Mouse (Mus musculus) kidney, adult 2 months (tissue): ENCODE data around the gene Cd27. TPM values are rescaled to one million over a fixed set of nuclear protein-coding genes. Genes with fewer than 3 reads are reported as not detected.

Experiments used
- DNase-seq: peaks from one replicate; pipeline ENCODE4 v3.0.0; 2021
- H3K27ac ChIP-seq: fragments of 200-500 bp; 2 replicates; pipeline ENCODE4 v1.5.1; 2012; ENCODE audit warnings: low read depth, low read length, control low read depth, inconsistent platforms; ENCODE audit not compliant: insufficient read depth
- H3K27me3 ChIP-seq: fragments of 200-500 bp; replicated peaks from 2 replicates; pipeline ENCODE4 v1.6.1; 2012; ENCODE audit warnings: mild to moderate bottlenecking, moderate library complexity, low read length, inconsistent platforms; ENCODE audit not compliant: control insufficient read depth, insufficient read depth
- H3K36me3 ChIP-seq: fragments of 200-500 bp; 2 replicates; pipeline ENCODE4 v1.6.1; 2012; ENCODE audit warnings: mild to moderate bottlenecking, moderate library complexity, low read length, inconsistent platforms; ENCODE audit not compliant: control insufficient read depth, insufficient read depth
- H3K4me1 ChIP-seq: fragments of 200-500 bp; 2 replicates; pipeline ENCODE4 v1.6.1; 2011; ENCODE audit warnings: low read length; ENCODE audit not compliant: control insufficient read depth, insufficient read depth
- H3K4me3 ChIP-seq: fragments of 200-500 bp; 2 replicates; pipeline ENCODE4 v1.5.1; 2011; ENCODE audit warnings: mild to moderate bottlenecking, low read depth, low read length, control low read depth; ENCODE audit not compliant: insufficient read depth
- CTCF ChIP-seq: fragments of 200-500 bp; conservative IDR thresholded peaks from 2 replicates; pipeline ENCODE4 v1.5.1; 2011; ENCODE audit warnings: low read depth, mild to moderate bottlenecking, control low read depth, low read length, moderate library complexity, mixed read lengths; ENCODE audit not compliant: insufficient read depth, insufficient read length
- POLR2A ChIP-seq: fragments of 200-500 bp; IDR thresholded peaks from one replicate; pipeline ENCODE4 v1.6.1; 2011; ENCODE audit warnings: low read depth, low read length, control low read depth
- WGBS: fragments of 180-500 bp; shearing (Covaris S2); methylation state at CpG from one replicate; pipeline ENCODE4 v1.1.7; 2018; 5-methylcytosine and 5-hydroxymethylcytosine counted together
- polyA plus RNA-seq: library from polyadenylated mRNA; depleted of rRNA; stranded (reverse); fragments of >200 nt; gene quantifications from 2 replicates; pipeline ENCODE4 v1.2.3, GENCODE M21; 2012

The Cd27 gene
- polyA plus RNA-seq, 1 experiment = 7.0 TPM

- WGBS = 75% methylated on average over 6 of the region's 6 CpGs
- no peaks in the 10 kb centered on the region for H3K36me3 ChIP-seq
- TF ChIP-seq POLR2A (no peak), CTCF (no peak)
- no peaks in the 10 kb centered on the region for H3K27me3 ChIP-seq
- peaks cover 3% of the 10 kb centered on the region; the same call in 1 of the 2 replicates for H3K4me1 ChIP-seq
- no peak for DNase-seq
- no peak overlapping the region for H3K4me3 ChIP-seq
- H3K27ac ChIP-seq = no peak overlapping the region
These were observed 23.1 kb downstream of the Cd27 start for GRCm38 (mm10) chr6:125213715-125214114.

- no peak for TF ChIP-seq POLR2A
- no peak for TF ChIP-seq CTCF
- Histone ChIP-seq H3K27me3 (no peaks in the 10 kb centered on the region), H3K4me1 (peaks cover 3% of the 10 kb centered on the region; the same call in 1 of the 2 replicates), H3K36me3 (no peaks in the 10 kb centered on the region), H3K27ac (no peak overlapping the region), H3K4me3 (no peak overlapping the region)
- no peak for DNase-seq
- 75% methylated on average over 6 of the region's 6 CpGs for WGBS
These were observed 23.7 kb downstream of the Cd27 start for GRCm38 (mm10) chr6:125213129-125213528.

- peak; percentile 20 for DNase-seq
- TF ChIP-seq POLR2A (no peak), CTCF (no peak)
- Histone ChIP-seq H3K27me3 (no peaks in the 10 kb centered on the region), H3K4me3 (no peak overlapping the region), H3K36me3 (no peaks in the 10 kb centered on the region), H3K27ac (no peak overlapping the region), H3K4me1 (peaks cover 3% of the 10 kb centered on the region; the same call in 1 of the 2 replicates)
- WGBS = 24% methylated on average over 2 of the region's 2 CpGs
These were observed 24.2 kb downstream of the Cd27 start for GRCm38 (mm10) chr6:125212621-125213020.

GRCm38 (mm10) chr6:125210436-125210835 is 26.4 kb downstream of the Cd27 start:
- Histone ChIP-seq H3K4me1 (no peaks in the 10 kb centered on the region), H3K36me3 (no peaks in the 10 kb centered on the region), H3K27me3 (no peaks in the 10 kb centered on the region), H3K27ac (no peak overlapping the region), H3K4me3 (no peak overlapping the region)
- DNase-seq = no peak
- TF ChIP-seq POLR2A (no peak), CTCF (no peak)
- 97% methylated on average over 1 of the region's 1 CpGs for WGBS

GRCm38 (mm10) chr6:125197166-125197565 is 39.6 kb downstream of the Cd27 start:
- no peak for TF ChIP-seq POLR2A
- no peak for TF ChIP-seq CTCF
- DNase-seq = no peak
- no peaks in the 10 kb centered on the region for H3K27me3 ChIP-seq
- peaks cover 3% of the 10 kb centered on the region; the same call in 1 of the 2 replicates for H3K4me1 ChIP-seq
- H3K36me3 ChIP-seq = peaks cover 3% of the 10 kb centered on the region; the same call in 1 of the 2 replicates
- no peak overlapping the region for H3K4me3 ChIP-seq
- H3K27ac ChIP-seq = no peak overlapping the region
- 84% methylated on average over 5 of the region's 5 CpGs for WGBS

- no peak for DNase-seq
- Histone ChIP-seq H3K4me3 (no peak overlapping the region), H3K36me3 (peaks cover 3% of the 10 kb centered on the region; the same call in 1 of the 2 replicates), H3K27ac (no peak overlapping the region), H3K4me1 (peaks cover 3% of the 10 kb centered on the region; the same call in 1 of the 2 replicates), H3K27me3 (no peaks in the 10 kb centered on the region)
- 75% methylated on average over 3 of the region's 3 CpGs for WGBS
- no peak for TF ChIP-seq CTCF
- TF ChIP-seq POLR2A = no peak
These were observed 40.5 kb downstream of the Cd27 start for GRCm38 (mm10) chr6:125196301-125196700.

- Histone ChIP-seq H3K27me3 (no peaks in the 10 kb centered on the region), H3K4me3 (no peak overlapping the region), H3K4me1 (peaks cover 3% of the 10 kb centered on the region; the same call in 1 of the 2 replicates), H3K36me3 (peaks cover 3% of the 10 kb centered on the region; the same call in 1 of the 2 replicates), H3K27ac (no peak overlapping the region)
- no peak for DNase-seq
- TF ChIP-seq POLR2A (no peak), CTCF (no peak)
- 17% methylated on average over 1 of the region's 1 CpGs for WGBS
These were observed 41.2 kb downstream of the Cd27 start for GRCm38 (mm10) chr6:125195541-125196075.
